In genomic region chr15:41223801-41224200, GRCm38 (mm10) we compare ENCODE assay signal across 16 mouse cellular contexts.
"Had no signal": no experiment of that assay in that cellular context is flagged by ENCODE, and none has a peak within 500 bp of the region (broad histone marks: within the 10 kb centered on the region; RNA-seq: fewer than 3 reads in every experiment).

No protein-coding gene starts in this region.

- H3K9me3 ChIP-seq: neural tube, embryonic 13.5 days; neural tube, embryonic 15.5 days; stomach, embryonic 15.5 days had no signal

- H3K4me1 ChIP-seq: neural tube, embryonic 13.5 days; neural tube, embryonic 15.5 days; stomach, embryonic 15.5 days had no signal

- H3K27ac ChIP-seq: neural tube, embryonic 13.5 days; neural tube, embryonic 15.5 days; stomach, embryonic 15.5 days; stomach, postnatal 0 days had no signal

- DNase-seq: retina, postnatal 1 day; right cerebral cortex, adult 18-20 months; right cerebral cortex, postnatal 14 days; right cerebral cortex, postnatal 25 days; right cerebral cortex, postnatal 4 days; spleen, adult 18-20 months; thymus, adult 18-20 months; thymus, adult 2 months; thymus, postnatal 14 days; thymus, postnatal 25 days; thymus, postnatal 36 days; thymus, postnatal 4 days had no signal

- H3K27me3 ChIP-seq: neural tube, embryonic 13.5 days; neural tube, embryonic 15.5 days; stomach, embryonic 15.5 days had no signal

- H3K36me3 ChIP-seq: neural tube, embryonic 13.5 days; neural tube, embryonic 15.5 days; stomach, embryonic 15.5 days had no signal

- H3K4me3 ChIP-seq: neural tube, embryonic 13.5 days; neural tube, embryonic 15.5 days; stomach, embryonic 15.5 days had no signal
